Mouse (Mus musculus) hindbrain, embryonic 11.5 days (tissue): ENCODE measurements around the gene Gm3417. TPM values are rescaled to one million over a fixed set of nuclear protein-coding genes. Genes with fewer than 3 reads are reported as not detected.
"Not testable (repeated sequence)": the region's sequence is repeated elsewhere in the genome, so short reads cannot be mapped to it uniquely, and the experiment has no call there.

Source experiments
- ATAC-seq: fragments of 200-750 bp; cut with Nextera tagmentation; 2 replicates; pipeline ENCODE4 v1.8.0; 2017; ENCODE audit warnings: mild to moderate bottlenecking, moderate TSS enrichment, moderate library complexity; ENCODE audit not compliant: low FRiP score
- DNase-seq: peaks from one replicate; pipeline ENCODE4 v3.0.0-alpha.2; 2015; ENCODE audit warnings: low spot score
- H3K27ac ChIP-seq: fragments of 300-500 bp; sonication (generic); 2 replicates; pipeline ENCODE4 v1.5.1; 2014; ENCODE audit warnings: mild to moderate bottlenecking, low read depth, low read length
- H3K27me3 ChIP-seq: fragments of 300-500 bp; sonication (generic); 2 replicates; pipeline ENCODE4 v1.6.1; 2014; ENCODE audit warnings: mild to moderate bottlenecking, low read length, moderate library complexity, mixed read lengths; ENCODE audit not compliant: control insufficient read depth, insufficient read depth
- H3K36me3 ChIP-seq: fragments of 300-500 bp; sonication (generic); 2 replicates; pipeline ENCODE4 v1.6.1; 2014; ENCODE audit warnings: mild to moderate bottlenecking, low read length, moderate library complexity, mixed read lengths; ENCODE audit not compliant: control insufficient read depth, insufficient read depth
- H3K4me1 ChIP-seq: fragments of 300-500 bp; sonication (generic); replicated peaks from 2 replicates; pipeline ENCODE4 v1.6.1; 2014; ENCODE audit warnings: low read length, mixed read lengths; ENCODE audit not compliant: control insufficient read depth, insufficient read depth
- H3K4me2 ChIP-seq: fragments of 300-500 bp; sonication (generic); replicated peaks from 2 replicates; pipeline ENCODE4 v1.6.1; 2014; ENCODE audit warnings: mild to moderate bottlenecking, low read depth, low read length
- H3K4me3 ChIP-seq: fragments of 300-500 bp; sonication (generic); 2 replicates; pipeline ENCODE4 v1.5.1; 2014; ENCODE audit warnings: low read depth, low read length
- H3K9ac ChIP-seq: fragments of 300-500 bp; sonication (generic); 2 replicates; pipeline ENCODE4 v1.6.1; 2014; ENCODE audit warnings: low read depth, low read length
- H3K9me3 ChIP-seq: fragments of 300-500 bp; sonication (generic); 2 replicates; pipeline ENCODE4 v1.6.1; 2016; ENCODE audit warnings: low read length; ENCODE audit not compliant: control insufficient read depth
- WGBS: fragments of 180-500 bp; shearing (Covaris S2); extraction: QIAGEN DNeasy Blood & Tissue Kit; methylation state at CpG from one replicate; pipeline ENCODE4 v1.1.7; 2014; 5-methylcytosine and 5-hydroxymethylcytosine counted together
- polyA plus RNA-seq: library from polyadenylated mRNA; unstranded; fragments of >200 nt; fragmentation: Nextera tagmentation; extraction: Ambion mirVana; gene quantifications from 2 replicates; pipeline ENCODE4 v1.2.1, GENCODE M21; 2014

Gene Gm3417
- polyA plus RNA-seq, 1 experiment from 2014 or later = 0.54 TPM

- not testable (repeated sequence) for H3K36me3 ChIP-seq, DNase-seq, H3K4me1 ChIP-seq, ATAC-seq, H3K27me3 ChIP-seq, H3K27ac ChIP-seq, H3K9ac ChIP-seq, H3K9me3 ChIP-seq
- WGBS = 53% methylated on average over 6 of the region's 6 CpGs
- H3K4me3 ChIP-seq = peak overlapping the region; percentile 89
- H3K4me2 ChIP-seq = peak overlapping the region; percentile 56
Observed at GRCm38 (mm10) chr17:14942181-14942580, 36.4 kb downstream of the Gm3417 start.

GRCm38 (mm10) chr17:14935841-14936605, 42.6 kb downstream of the Gm3417 start:
- 73% methylated on average over 5 of the region's 5 CpGs for WGBS
- Histone ChIP-seq H3K4me2 (no peak overlapping the region), H3K4me3 (no peak overlapping the region), H3K36me3 (no peaks in the 10 kb centered on the region), H3K9ac (no peak overlapping the region), H3K27ac (no peak overlapping the region), H3K9me3 (no peaks in the 10 kb centered on the region), H3K4me1 (no peaks in the 10 kb centered on the region), H3K27me3 (no peaks in the 10 kb centered on the region)
- DNase-seq (no peak), ATAC-seq (no peak)

GRCm38 (mm10) chr17:14935280-14935679, 43.3 kb downstream of the Gm3417 start:
- not testable (repeated sequence) for ATAC-seq, H3K27me3 ChIP-seq, H3K9me3 ChIP-seq, H3K4me1 ChIP-seq, H3K27ac ChIP-seq, H3K36me3 ChIP-seq, H3K4me2 ChIP-seq, H3K9ac ChIP-seq, DNase-seq, H3K4me3 ChIP-seq
- WGBS = 84% methylated on average over 14 of the region's 14 CpGs

GRCm38 (mm10) chr17:14931469-14931868, 47.1 kb downstream of the Gm3417 start:
- Histone ChIP-seq H3K27me3 (no peaks in the 10 kb centered on the region), H3K9me3 (no peaks in the 10 kb centered on the region), H3K4me2 (no peak overlapping the region), H3K27ac (no peak overlapping the region), H3K4me3 (no peak overlapping the region), H3K36me3 (no peaks in the 10 kb centered on the region), H3K4me1 (no peaks in the 10 kb centered on the region), H3K9ac (no peak overlapping the region)
- DNase-seq (no peak), ATAC-seq (no peak)
- WGBS = 89% methylated on average over 5 of the region's 5 CpGs

- DNase-seq (no peak), ATAC-seq (no peak)
- no peaks in the 10 kb centered on the region for H3K27me3 ChIP-seq
- no peak overlapping the region for H3K27ac ChIP-seq
- no peaks in the 10 kb centered on the region for H3K9me3 ChIP-seq
- no peak overlapping the region for H3K9ac ChIP-seq
- H3K4me1 ChIP-seq = no peaks in the 10 kb centered on the region
- no peak overlapping the region for H3K4me2 ChIP-seq
- no peak overlapping the region for H3K4me3 ChIP-seq
- 92% methylated on average over 7 of the region's 7 CpGs for WGBS
- no peaks in the 10 kb centered on the region for H3K36me3 ChIP-seq
Observed at GRCm38 (mm10) chr17:14930697-14931096, 47.9 kb downstream of the Gm3417 start.

GRCm38 (mm10) chr17:14928631-14929030, 50.0 kb downstream of the Gm3417 start:
- DNase-seq (no peak), ATAC-seq (no peak)
- H3K27me3 ChIP-seq = no peaks in the 10 kb centered on the region
- H3K4me3 ChIP-seq = no peak overlapping the region
- no peak overlapping the region for H3K27ac ChIP-seq
- no peaks in the 10 kb centered on the region for H3K36me3 ChIP-seq
- no peak overlapping the region for H3K9ac ChIP-seq
- H3K4me2 ChIP-seq = no peak overlapping the region
- no peaks in the 10 kb centered on the region for H3K4me1 ChIP-seq
- 84% methylated on average over 5 of the region's 5 CpGs for WGBS
- no peaks in the 10 kb centered on the region for H3K9me3 ChIP-seq

GRCm38 (mm10) chr17:14927644-14928218, 50.9 kb downstream of the Gm3417 start:
- Histone ChIP-seq H3K27me3 (no peaks in the 10 kb centered on the region), H3K4me2 (no peak overlapping the region), H3K4me1 (no peaks in the 10 kb centered on the region), H3K9me3 (no peaks in the 10 kb centered on the region), H3K36me3 (no peaks in the 10 kb centered on the region), H3K4me3 (no peak overlapping the region), H3K27ac (no peak overlapping the region), H3K9ac (no peak overlapping the region)
- DNase-seq = no peak
- 80% methylated on average over 8 of the region's 8 CpGs for WGBS
- no peak for ATAC-seq

- no peak for ATAC-seq
- DNase-seq = no peak
Observed at GRCm38 (mm10) chr17:14921582-14921981, 57.0 kb downstream of the Gm3417 start.

GRCm38 (mm10) chr17:14917866-14918265, 60.7 kb downstream of the Gm3417 start:
- no peak for ATAC-seq
- H3K4me1 ChIP-seq = no peaks in the 10 kb centered on the region

More at GRCm38 (mm10) chr17:14921582-14921981, 57.0 kb downstream of the Gm3417 start:
- Histone ChIP-seq H3K4me3 (no peak overlapping the region), H3K4me2 (no peak overlapping the region), H3K9me3 (no peaks in the 10 kb centered on the region), H3K27me3 (no peaks in the 10 kb centered on the region), H3K36me3 (no peaks in the 10 kb centered on the region), H3K9ac (no peak overlapping the region), H3K4me1 (no peaks in the 10 kb centered on the region), H3K27ac (no peak overlapping the region)
- 74% methylated on average over 6 of the region's 6 CpGs for WGBS

More at GRCm38 (mm10) chr17:14917866-14918265, 60.7 kb downstream of the Gm3417 start:
- no peaks in the 10 kb centered on the region for H3K27me3 ChIP-seq
- 92% methylated on average over 8 of the region's 8 CpGs for WGBS
- no peak overlapping the region for H3K4me2 ChIP-seq
- H3K9ac ChIP-seq = no peak overlapping the region
- no peak overlapping the region for H3K27ac ChIP-seq
- H3K4me3 ChIP-seq = no peak overlapping the region
- no peaks in the 10 kb centered on the region for H3K36me3 ChIP-seq
- DNase-seq = no peak
- H3K9me3 ChIP-seq = no peaks in the 10 kb centered on the region
